Mouse (Mus musculus) limb, embryonic 15.5 days (tissue): ENCODE measurements around the gene Tead3. TPM values are rescaled to one million over a fixed set of nuclear protein-coding genes. Genes with fewer than 3 reads are reported as not detected.
A peak's percentile ranks its signal among the peaks of the same experiment; 100 is the strongest.

ENCODE experiments used
- ATAC-seq: fragments of 200-750 bp; cut with Nextera tagmentation; 2 replicates; pipeline ENCODE4 v1.8.0; 2017; ENCODE audit warnings: low read depth, moderate TSS enrichment; ENCODE audit not compliant: insufficient number of reproducible peaks, low FRiP score, low TSS enrichment
- H3K27ac ChIP-seq: fragments of 300-500 bp; sonication (generic); 2 replicates; pipeline ENCODE4 v1.5.1; 2015; ENCODE audit warnings: moderate library complexity, mild to moderate bottlenecking, inconsistent platforms
- H3K27me3 ChIP-seq: fragments of 300-500 bp; sonication (generic); 2 replicates; pipeline ENCODE4 v1.6.1; 2015; ENCODE audit warnings: inconsistent platforms
- H3K36me3 ChIP-seq: fragments of 300-500 bp; sonication (generic); 2 replicates; pipeline ENCODE4 v1.6.1; 2015; ENCODE audit warnings: inconsistent platforms
- H3K4me1 ChIP-seq: fragments of 300-500 bp; sonication (generic); 2 replicates; pipeline ENCODE4 v1.6.1; 2015; ENCODE audit warnings: inconsistent platforms
- H3K4me2 ChIP-seq: fragments of 300-500 bp; sonication (generic); 2 replicates; pipeline ENCODE4 v1.6.1; 2015; ENCODE audit warnings: mild to moderate bottlenecking, inconsistent platforms
- H3K4me3 ChIP-seq: fragments of 300-500 bp; sonication (generic); 2 replicates; pipeline ENCODE4 v1.5.1; 2015; ENCODE audit warnings: mild to moderate bottlenecking, inconsistent platforms
- H3K9ac ChIP-seq: fragments of 300-500 bp; sonication (generic); 2 replicates; pipeline ENCODE4 v1.6.1; 2015; ENCODE audit warnings: inconsistent platforms
- H3K9me3 ChIP-seq: fragments of 300-500 bp; sonication (generic); 2 replicates; pipeline ENCODE4 v1.6.1; 2016; ENCODE audit warnings: inconsistent platforms
- WGBS: fragments of 180-500 bp; shearing (Covaris S2); methylation state at CpG from one replicate; pipeline ENCODE4 v1.1.7; 2015; 5-methylcytosine and 5-hydroxymethylcytosine counted together
- polyA plus RNA-seq: library from polyadenylated mRNA; unstranded; fragments of >200 nt; fragmentation: Nextera tagmentation; extraction: Ambion mirVana; gene quantifications from 2 replicates; pipeline ENCODE4 v1.2.1, GENCODE M21; 2015

Tead3 gene
- polyA plus RNA-seq, 1 experiment from 2014 or later: 16.2 TPM

- ATAC-seq: no peak
- Histone ChIP-seq H3K36me3 (peaks cover 20% of the 10 kb centered on the region), H3K9ac (no peak overlapping the region), H3K27ac (peak overlapping the region; percentile 95), H3K4me2 (peak overlapping the region; percentile 81), H3K9me3 (no peaks in the 10 kb centered on the region), H3K4me1 (peaks cover 29% of the 10 kb centered on the region), H3K27me3 (no peaks in the 10 kb centered on the region), H3K4me3 (peak overlapping the region; percentile 89)
- 23% methylated on average over 17 of the region's 17 CpGs for WGBS
Measured at GRCm38 (mm10) chr17:28312232-28313211, 38.1 kb downstream of the Tead3 start.

GRCm38 (mm10) chr17:28311366-28312132 is 39.1 kb downstream of the Tead3 start:
- Histone ChIP-seq H3K4me3 (no peak overlapping the region), H3K4me1 (peaks cover 29% of the 10 kb centered on the region), H3K4me2 (no peak overlapping the region), H3K9ac (no peak overlapping the region), H3K27me3 (no peaks in the 10 kb centered on the region), H3K36me3 (peaks cover 11% of the 10 kb centered on the region), H3K9me3 (no peaks in the 10 kb centered on the region), H3K27ac (no peak overlapping the region)
- ATAC-seq: no peak
- WGBS: 62% methylated on average over 5 of the region's 5 CpGs

- 79% methylated on average over 3 of the region's 3 CpGs for WGBS
- ATAC-seq: no peak
- Histone ChIP-seq H3K36me3 (peaks cover 3% of the 10 kb centered on the region; the same call in 1 of the 2 replicates), H3K9me3 (no peaks in the 10 kb centered on the region), H3K9ac (no peak overlapping the region), H3K4me1 (peaks cover 29% of the 10 kb centered on the region), H3K4me3 (no peak overlapping the region), H3K27ac (no peak overlapping the region), H3K4me2 (no peak overlapping the region), H3K27me3 (no peaks in the 10 kb centered on the region)
Measured at GRCm38 (mm10) chr17:28310831-28311230, 39.8 kb downstream of the Tead3 start.

- no peak overlapping the region for H3K9ac ChIP-seq
- H3K27ac ChIP-seq: peak overlapping the region; percentile 38; the same call in 1 of the 2 replicates
- WGBS: 10% methylated on average over 18 of the region's 18 CpGs
- no peak for ATAC-seq
- 0 out of 2 replicates have a peak overlapping the region, but pooled peaks have one; percentile 20 for H3K4me2 ChIP-seq
- H3K4me3 ChIP-seq: no peak overlapping the region
- no peaks in the 10 kb centered on the region for H3K9me3 ChIP-seq
- H3K4me1 ChIP-seq: peaks cover 11% of the 10 kb centered on the region
- H3K27me3 ChIP-seq: no peaks in the 10 kb centered on the region
- no peaks in the 10 kb centered on the region for H3K36me3 ChIP-seq
Measured at GRCm38 (mm10) chr17:28308297-28309195, 42.1 kb downstream of the Tead3 start.

GRCm38 (mm10) chr17:28305172-28305571 is 45.4 kb downstream of the Tead3 start:
- Histone ChIP-seq H3K27ac (no peak overlapping the region), H3K9me3 (no peaks in the 10 kb centered on the region), H3K4me1 (peaks cover 11% of the 10 kb centered on the region), H3K27me3 (no peaks in the 10 kb centered on the region), H3K4me2 (no peak overlapping the region), H3K36me3 (peaks cover 11% of the 10 kb centered on the region), H3K4me3 (no peak overlapping the region), H3K9ac (no peak overlapping the region)
- 58% methylated on average over 10 of the region's 10 CpGs for WGBS
- no peak for ATAC-seq

GRCm38 (mm10) chr17:28300850-28301249 is 49.8 kb downstream of the Tead3 start:
- H3K4me3 ChIP-seq: no peak overlapping the region
- ATAC-seq: no peak
- H3K9me3 ChIP-seq: no peaks in the 10 kb centered on the region
- H3K27ac ChIP-seq: no peak overlapping the region
- WGBS: 69% methylated on average over 3 of the region's 3 CpGs
- H3K36me3 ChIP-seq: peaks cover 34% of the 10 kb centered on the region
- H3K27me3 ChIP-seq: no peaks in the 10 kb centered on the region
- no peak overlapping the region for H3K9ac ChIP-seq
- H3K4me1 ChIP-seq: 0 out of 2 replicates have a peak, but pooled peaks cover 11% of the 10 kb centered on the region
- no peak overlapping the region for H3K4me2 ChIP-seq

GRCm38 (mm10) chr17:28300323-28300722 is 50.3 kb downstream of the Tead3 start:
- Histone ChIP-seq H3K36me3 (peaks cover 34% of the 10 kb centered on the region), H3K27ac (no peak overlapping the region), H3K4me1 (peaks cover 12% of the 10 kb centered on the region; the same call in 1 of the 2 replicates), H3K4me3 (no peak overlapping the region), H3K9ac (no peak overlapping the region), H3K27me3 (no peaks in the 10 kb centered on the region), H3K4me2 (no peak overlapping the region), H3K9me3 (no peaks in the 10 kb centered on the region)
- ATAC-seq: 0 out of 2 replicates have a peak, but pooled peaks have one; percentile 30
- 54% methylated on average over 9 of the region's 9 CpGs for WGBS

GRCm38 (mm10) chr17:28299669-28300320 is 50.8 kb downstream of the Tead3 start:
- Histone ChIP-seq H3K4me3 (no peak overlapping the region), H3K27ac (no peak overlapping the region)

GRCm38 (mm10) chr17:28298888-28299287 is 51.7 kb downstream of the Tead3 start:
- Histone ChIP-seq H3K9me3 (no peaks in the 10 kb centered on the region), H3K4me1 (peaks cover 26% of the 10 kb centered on the region), H3K4me2 (no peak overlapping the region), H3K4me3 (no peak overlapping the region), H3K27me3 (no peaks in the 10 kb centered on the region), H3K27ac (no peak overlapping the region), H3K9ac (no peak overlapping the region), H3K36me3 (peaks cover 40% of the 10 kb centered on the region)
- 95% methylated on average over 17 of the region's 17 CpGs for WGBS
- ATAC-seq: no peak

More at GRCm38 (mm10) chr17:28299669-28300320, 50.8 kb downstream of the Tead3 start:
- no peak for ATAC-seq
- Histone ChIP-seq H3K36me3 (peaks cover 37% of the 10 kb centered on the region), H3K9me3 (no peaks in the 10 kb centered on the region), H3K9ac (no peak overlapping the region), H3K27me3 (no peaks in the 10 kb centered on the region), H3K4me2 (no peak overlapping the region), H3K4me1 (peaks cover 17% of the 10 kb centered on the region)
- 39% methylated on average over 11 of the region's 11 CpGs for WGBS

- WGBS: 67% methylated on average over 17 of the region's 17 CpGs
- Histone ChIP-seq H3K4me1 (peaks cover 23% of the 10 kb centered on the region), H3K27ac (peak overlapping the region; percentile 52), H3K9ac (no peak overlapping the region), H3K9me3 (no peaks in the 10 kb centered on the region), H3K36me3 (peaks cover 37% of the 10 kb centered on the region), H3K27me3 (no peaks in the 10 kb centered on the region), H3K4me2 (no peak overlapping the region), H3K4me3 (no peak overlapping the region)
- no peak for ATAC-seq
Measured at GRCm38 (mm10) chr17:28294449-28295333, 55.9 kb downstream of the Tead3 start.
